Mouse (Mus musculus) liver, postnatal 0 days (tissue): ENCODE measurements around the gene Mrpl52.

Experiments used
- CTCF ChIP-seq: sonication (generic); IDR thresholded peaks from 2 replicates; pipeline ENCODE4 v1.5.1; 2016; ENCODE audit warnings: antibody characterized with exemption, low read depth
- EP300 ChIP-seq: IDR thresholded peaks from 2 replicates; pipeline ENCODE4 v1.6.1; 2016; ENCODE audit warnings: antibody characterized with exemption, low read depth, mild to moderate bottlenecking

DNA sequence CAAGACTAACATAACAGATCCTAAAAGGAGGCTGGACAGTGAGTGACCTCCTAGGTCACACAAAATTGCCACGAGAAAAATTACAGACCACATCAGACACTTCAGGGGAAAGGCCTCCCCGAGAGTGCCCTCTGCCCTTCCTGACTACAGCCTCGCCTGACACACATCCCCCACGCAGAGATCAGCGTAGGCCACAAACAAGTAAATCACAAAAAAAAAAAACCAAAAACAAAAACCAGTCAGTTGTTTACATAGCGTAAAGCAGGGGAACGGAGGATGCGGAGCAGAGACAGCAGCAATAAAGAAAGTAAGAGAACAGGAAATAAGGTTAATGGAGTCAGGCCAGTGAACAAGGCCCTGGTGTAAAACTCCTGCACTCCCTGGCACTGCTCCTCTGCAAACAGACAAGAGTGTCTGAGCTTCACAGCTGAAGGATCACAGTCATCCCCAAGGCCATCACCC, 27.8 kb upstream of the Mrpl52 start:
- TF ChIP-seq EP300 (no peak), CTCF (no peak)
